Mouse (Mus musculus): ENCODE results near the gene Dmkn.
"Not testable (repeated sequence)": the region's sequence is repeated elsewhere in the genome, so short reads cannot be mapped to it uniquely, and the experiment has no call there.

Gene Dmkn

DNA sequence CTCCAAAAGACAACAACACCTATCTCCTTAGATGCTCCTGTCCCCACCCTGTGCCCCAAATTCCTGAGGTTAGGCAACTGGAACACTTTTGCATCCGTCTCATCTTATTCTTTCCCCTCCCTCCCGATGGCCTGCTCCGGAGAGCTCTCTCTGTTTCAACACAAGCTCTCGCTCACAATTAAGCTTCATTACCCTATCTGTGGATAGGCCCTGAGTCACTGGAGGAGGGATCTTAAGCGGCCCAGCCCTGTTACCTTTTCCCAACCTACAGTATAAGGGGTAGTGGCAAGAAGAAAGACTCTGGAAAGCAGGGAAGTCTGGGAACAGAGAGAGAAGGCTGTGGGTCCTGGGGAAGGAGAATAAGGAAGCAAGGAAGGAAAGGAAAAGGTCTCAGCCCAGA, at the start of gene Dmkn:
TSS of gene Dmkn (plus strand) at position 301 of the 400 bp plus-strand sequence.
- in situ Hi-C loops (cut with MboI) = no loop called here

DNA sequence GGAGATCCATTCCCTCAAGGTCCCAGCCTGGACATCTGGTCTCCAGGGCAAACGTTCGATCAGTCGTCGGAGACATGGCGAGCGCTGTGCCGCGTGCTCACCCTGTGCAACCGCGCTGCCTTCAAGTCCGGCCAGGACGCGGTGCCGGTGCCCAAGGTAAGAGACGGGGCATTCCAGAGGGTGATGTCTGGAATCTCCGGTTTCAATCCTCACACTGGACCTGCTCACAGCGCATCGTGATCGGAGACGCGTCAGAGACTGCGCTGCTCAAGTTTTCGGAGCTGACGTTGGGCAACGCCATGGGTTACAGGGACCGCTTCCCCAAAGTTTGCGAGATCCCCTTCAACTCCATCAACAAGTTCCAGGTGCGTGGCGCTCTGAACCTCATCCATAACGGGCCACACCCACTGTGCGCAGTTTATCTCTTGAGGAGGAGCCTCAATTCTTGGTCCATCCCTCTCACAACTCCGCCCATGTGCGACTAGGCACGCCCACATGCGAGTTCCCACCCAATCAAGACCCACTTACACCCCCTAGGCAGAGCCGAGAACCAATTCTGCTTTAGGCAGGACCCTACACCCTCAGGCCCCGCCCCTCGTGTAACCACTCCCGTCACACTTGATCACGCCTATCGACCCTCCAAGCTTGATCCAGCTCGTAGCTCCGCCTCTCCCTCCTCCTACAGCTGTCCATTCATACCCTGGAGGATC, 46.4 kb upstream of the Dmkn start:
- in situ Hi-C loops (cut with MboI) = no loop called here

DNA sequence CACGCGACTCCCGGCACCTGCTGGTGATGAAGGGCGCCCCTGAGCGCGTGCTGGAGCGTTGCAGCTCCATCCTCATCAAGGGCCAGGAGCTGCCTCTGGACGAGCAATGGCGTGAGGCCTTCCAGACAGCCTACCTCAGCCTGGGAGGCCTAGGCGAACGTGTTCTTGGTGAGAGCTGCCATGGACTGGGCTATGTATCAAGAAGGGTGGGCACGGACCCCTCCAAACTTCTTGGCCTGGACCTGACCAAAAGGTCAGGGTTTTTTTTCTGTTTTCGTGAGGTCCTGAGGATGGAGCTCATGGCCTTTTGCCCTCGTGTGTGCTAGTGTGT, 45.9 kb upstream of the Dmkn start:
- in situ Hi-C loops (cut with MboI) = no loop called here

DNA sequence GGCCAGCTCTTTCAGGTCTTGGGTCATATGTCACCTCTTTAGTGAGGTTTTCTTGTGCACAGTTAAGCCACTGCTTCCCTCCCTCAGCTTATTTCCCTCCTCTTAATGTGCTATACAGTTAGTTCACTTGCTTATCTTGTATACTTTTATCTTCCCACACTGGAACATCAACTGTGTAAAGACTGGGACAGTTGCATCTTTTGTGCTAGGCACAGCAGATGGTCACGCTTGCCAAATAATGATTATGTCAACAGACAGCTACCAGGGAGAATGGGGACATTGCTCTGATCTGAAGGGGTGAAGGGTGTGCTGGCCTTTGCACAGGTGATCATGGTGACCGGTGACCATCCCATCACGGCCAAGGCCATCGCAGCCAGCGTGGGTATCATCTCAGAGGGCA, 43.9 kb upstream of the Dmkn start:
- in situ Hi-C loops (cut with MboI) = no loop called here

GRCm38 (mm10) chr7:30721286-30721685, 42.3 kb upstream of the Dmkn start:
- in situ Hi-C loops (cut with MboI) = no loop called here

DNA sequence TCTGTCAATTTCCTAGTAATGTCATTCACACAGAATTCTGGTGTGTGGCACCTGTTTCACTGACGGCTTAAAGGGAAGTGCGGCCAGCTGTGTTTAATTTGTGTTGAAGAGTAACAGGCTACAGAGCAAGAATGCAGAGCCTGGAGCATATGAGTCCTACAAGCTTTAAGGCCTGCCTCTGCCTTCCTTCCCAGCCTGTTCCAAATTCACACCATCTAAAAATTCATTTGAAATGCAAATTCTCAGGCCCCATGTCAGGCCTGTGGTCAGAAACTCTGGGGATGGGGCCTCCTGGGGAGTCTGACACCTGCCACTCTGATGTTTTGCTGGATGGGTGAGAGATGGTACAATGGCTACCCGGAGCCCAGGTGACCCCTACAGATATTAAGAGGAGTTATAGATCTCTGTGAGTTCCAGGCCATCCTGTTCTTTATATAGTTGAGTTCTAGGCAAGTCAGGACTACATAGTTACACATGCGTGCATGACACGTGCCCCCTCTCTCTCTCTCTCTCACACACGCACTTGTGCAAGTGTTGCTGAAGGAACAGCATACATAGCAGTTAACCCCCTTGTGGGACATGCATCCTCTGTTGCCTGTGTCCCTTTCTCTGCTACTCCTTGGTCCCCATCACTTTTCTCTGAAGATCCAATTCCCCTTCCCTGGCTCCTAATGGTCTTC, 40.1 kb upstream of the Dmkn start:
- in situ Hi-C loops (cut with MboI) = no loop called here

DNA sequence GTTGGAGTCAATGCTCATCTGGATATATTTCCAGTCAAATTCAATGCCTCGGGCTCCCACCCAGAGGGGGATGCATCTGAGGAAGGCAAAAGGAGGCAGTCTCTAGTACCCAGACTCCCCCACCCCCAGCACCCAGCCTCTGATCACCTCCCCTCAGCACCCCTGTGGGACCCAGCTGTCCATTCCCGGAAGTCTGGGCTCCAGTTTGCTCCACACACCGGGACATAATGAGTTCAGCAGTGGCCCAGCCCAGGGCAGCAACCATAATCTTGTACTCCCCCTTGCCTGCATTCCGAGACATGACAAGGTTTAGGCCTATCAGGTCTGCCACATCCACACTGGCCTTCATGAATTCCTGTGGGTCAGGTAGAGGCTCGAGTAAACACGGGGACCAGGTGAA, 35.3 kb upstream of the Dmkn start:
- in situ Hi-C loops (cut with MboI) = no loop called here

- in situ Hi-C loops (cut with MboI) = no loop called here
Measured at GRCm38 (mm10) chr7:30728739-30729395, 34.7 kb upstream of the Dmkn start.

- in situ Hi-C loops (cut with MboI) = no loop called here
Measured at GRCm38 (mm10) chr7:30729396-30730063, 34.0 kb upstream of the Dmkn start, which contains the start of gene Tmem147. Gene Tmem147 (minus strand): TSS chr7:30729540.

GRCm38 (mm10) chr7:30730064-30730722, 33.4 kb upstream of the Dmkn start:
- in situ Hi-C loops (cut with MboI) = not testable (repeated sequence)

DNA sequence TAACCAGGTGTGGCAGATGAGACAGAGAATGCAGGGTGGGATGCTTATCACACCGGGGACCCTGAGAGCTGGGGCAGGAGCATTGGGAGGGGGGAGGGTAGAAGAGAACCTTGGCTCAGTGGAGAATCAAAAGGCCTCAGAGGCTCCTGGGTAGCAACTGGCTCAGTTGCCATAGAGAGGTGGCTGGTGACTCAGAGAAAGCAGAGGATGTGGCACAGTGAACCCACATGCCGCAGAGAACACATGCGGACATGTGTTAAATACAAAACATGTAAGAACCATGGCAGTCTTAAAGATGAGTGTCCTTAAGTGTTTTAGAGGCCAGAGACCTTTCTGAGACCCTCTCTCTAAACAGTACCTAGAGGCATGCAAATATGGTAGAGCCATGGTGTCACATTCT, 27.3 kb upstream of the Dmkn start:
- in situ Hi-C loops (cut with MboI) = no loop called here

DNA sequence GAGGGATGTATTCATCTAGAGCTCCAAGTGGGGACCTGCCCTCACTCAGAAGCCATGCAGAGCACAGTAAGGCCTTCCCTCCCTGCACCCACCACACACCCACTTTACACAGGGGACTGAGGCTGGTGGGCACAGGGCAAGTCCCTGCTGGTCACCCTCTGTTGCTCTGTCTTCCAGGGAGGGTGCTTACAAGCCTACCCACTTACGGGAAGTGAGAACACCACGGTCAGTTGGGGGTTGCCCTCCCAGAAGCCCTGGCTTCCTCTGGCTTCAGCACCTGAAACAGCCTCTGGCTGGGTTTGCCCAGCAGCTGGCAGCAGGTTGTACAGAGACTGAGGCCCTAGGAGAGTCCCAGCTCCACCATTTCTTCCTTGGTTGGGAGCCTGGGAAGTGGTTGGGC, 21.0 kb upstream of the Dmkn start:
- in situ Hi-C loops (cut with MboI) = not testable (repeated sequence)

DNA sequence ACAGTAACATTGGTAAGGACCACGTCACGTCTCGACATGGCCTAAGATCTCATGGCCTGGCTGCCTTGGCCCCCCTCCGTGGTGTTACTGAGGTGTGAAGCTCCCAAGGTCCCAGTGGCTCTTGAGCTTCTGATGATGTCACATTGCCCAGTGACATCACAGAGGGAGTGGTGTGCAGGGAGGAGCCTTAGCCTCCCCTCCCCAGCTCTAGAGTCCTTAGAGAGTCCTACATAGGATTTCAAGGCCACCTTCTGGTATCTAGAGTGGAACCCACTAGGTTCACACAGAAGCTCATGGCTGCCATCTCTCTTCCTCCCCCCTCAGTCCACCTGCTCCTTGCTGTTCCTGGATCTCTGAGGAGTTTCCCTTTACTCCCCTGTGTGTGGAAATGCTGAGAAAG, 19.9 kb upstream of the Dmkn start, which contains the start of gene Gapdhs:
TSS of gene Gapdhs (minus strand) at position 65 of the 400 bp plus-strand sequence.
- in situ Hi-C loops (cut with MboI) = not testable (repeated sequence)

GRCm38 (mm10) chr7:30744022-30744598, 19.4 kb upstream of the Dmkn start:
- in situ Hi-C loops (cut with MboI) = no loop called here

DNA sequence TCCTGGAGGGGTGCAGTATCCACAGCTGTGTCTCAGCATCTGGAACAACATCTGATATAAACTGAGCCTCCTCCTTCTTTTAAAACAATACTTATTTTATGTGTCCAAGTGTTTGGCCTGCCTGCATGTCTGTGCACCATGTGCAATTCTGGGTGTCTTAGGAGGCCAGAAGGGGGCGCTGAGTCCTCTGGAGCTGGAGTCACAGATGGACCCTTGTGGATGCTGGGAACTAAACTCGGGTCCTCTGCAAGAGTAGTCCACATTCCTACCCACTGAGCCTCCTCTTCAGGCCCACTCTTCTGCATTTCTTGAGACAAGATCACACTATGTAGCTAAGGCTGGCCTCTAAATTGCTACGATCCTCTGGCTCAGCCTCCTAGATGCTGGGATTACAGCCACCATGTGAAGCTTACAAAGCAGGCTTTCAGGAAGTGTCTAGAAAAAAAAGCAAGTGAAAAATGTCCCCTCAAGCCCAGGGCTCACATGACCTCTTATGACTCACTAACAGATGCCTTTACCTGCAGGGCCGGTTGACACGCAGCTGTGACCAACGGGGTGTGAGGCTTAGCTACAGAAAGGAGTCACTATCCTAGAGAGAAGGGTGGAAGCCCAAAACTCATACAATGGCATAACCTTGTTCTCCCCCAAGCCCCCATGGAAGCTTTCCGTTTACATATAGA, 15.9 kb upstream of the Dmkn start:
- in situ Hi-C loops (cut with MboI) = no loop called here

DNA sequence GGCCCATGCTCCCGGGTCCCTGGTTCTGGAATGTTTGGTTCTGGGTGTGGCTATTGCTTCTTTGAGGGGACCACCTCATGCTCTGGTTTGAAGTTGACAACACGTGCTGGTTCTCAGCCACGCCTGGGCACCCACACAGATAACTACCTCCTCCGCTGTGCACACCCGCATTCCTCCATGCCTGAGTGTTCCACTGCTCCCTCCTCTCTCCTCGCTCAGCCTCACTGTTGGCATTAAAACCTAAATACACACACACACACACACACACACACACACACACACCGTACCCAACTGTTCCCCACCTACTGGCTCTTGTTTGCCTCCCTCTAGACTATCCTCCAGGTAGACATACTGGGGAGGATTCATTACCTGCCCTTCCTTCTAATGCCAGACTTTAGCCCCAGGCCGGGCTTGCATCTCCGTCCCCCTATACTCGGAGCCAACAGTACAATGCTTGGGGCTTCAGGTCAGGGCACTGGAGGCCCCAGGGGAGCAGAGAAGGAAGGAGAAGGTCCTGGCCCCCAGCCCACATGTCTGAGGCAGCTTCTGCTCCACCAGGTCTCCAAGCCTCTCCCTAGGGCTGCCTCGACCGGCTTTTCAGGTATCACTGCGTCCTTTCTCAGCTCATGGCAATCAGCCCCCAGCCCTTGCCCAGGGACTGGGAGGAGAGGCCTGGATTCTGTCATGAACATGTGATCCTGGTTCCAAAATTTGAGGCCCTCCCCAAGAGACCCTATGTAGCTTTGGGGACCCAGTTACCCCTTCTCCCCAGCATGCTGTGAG, 13.5 kb upstream of the Dmkn start:
- in situ Hi-C loops (cut with MboI) = no loop called here

DNA sequence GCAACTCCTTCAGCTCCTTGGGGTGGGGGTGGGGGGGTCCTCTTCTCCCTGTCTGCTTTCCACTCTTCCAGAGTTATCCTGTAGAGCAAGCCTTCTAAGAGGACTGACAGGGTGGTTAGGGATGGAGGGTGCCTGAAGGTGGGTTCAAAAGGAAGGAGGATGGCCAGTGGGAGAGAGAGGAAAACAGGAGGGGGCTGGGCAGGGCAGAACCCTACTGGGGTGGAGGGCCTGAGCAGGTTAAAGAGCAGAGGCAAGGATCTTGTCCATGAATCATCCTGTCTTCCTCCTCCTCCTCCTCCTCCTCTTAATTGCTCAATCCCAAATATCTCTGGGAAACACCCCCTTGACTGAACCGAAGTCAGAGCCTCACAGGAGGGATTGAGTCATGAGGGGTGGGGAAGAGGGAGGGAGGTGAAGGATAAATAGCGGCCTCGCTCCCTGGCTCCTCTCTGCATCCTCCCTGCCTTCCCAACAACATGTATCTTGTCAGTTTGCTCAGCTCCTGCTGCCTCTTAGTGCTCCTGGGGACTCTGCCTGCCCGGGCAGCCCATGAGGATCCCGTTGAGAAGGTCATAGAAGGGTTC, 12.4 kb upstream of the Dmkn start, which contains the start of gene Sbsn:
TSS of gene Sbsn (plus strand) at position 386 of the 584 bp plus-strand sequence.
- in situ Hi-C loops (cut with MboI) = no loop called here

DNA sequence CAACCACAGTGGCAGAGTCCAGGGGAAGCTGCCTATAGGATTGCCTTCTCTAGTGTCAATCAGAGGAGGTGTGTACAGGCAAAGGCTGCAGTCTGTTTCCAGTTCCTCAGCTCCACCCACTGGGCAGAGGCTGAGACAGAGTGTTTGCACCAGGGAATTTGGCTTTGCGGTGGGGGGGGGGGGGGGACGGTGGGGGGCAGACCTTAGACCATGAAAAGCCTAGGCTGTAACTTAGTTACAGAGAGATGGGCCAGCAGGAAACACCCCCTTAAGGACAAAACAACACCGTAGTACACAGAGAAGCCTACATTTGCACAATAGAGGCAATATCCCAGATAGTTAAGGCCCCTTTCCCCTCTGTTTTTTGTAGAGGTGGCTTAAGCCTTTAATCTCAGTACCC, 6.6 kb upstream of the Dmkn start:
- in situ Hi-C loops (cut with MboI) = no loop called here

GRCm38 (mm10) chr7:30758853-30759252, 4.7 kb upstream of the Dmkn start:
- in situ Hi-C loops (cut with MboI) = no loop called here
